Mouse (Mus musculus): ENCODE measurements at regions not wholly inside any gene's neighbourhood (a gene's known extent, or its start where the extent isn't known, plus 50 kb on each side); places are given as distances from the start of the nearest gene placed in this dataset.
A peak's percentile ranks its signal among the peaks of the same experiment; 100 is the strongest.

- no peak for ATAC-seq
- H3K4me1 ChIP-seq (replicated peaks) = no peaks in the 10 kb centered on the region
- no peaks in the 10 kb centered on the region for H3K27me3 ChIP-seq
- WGBS = 83% methylated on average over 1 of the region's 1 CpGs
- no peak overlapping the region for H3K27ac ChIP-seq
- H3K36me3 ChIP-seq = no peaks in the 10 kb centered on the region
- H3K9me3 ChIP-seq = no peaks in the 10 kb centered on the region
- no peak overlapping the region for H3K4me2 ChIP-seq (replicated peaks)
- H3K9ac ChIP-seq (replicated peaks) = no peak overlapping the region
- H3K4me3 ChIP-seq (replicated peaks) = no peak overlapping the region
These were observed 100.7 kb upstream of the Chrna7 start for GRCm38 (mm10) chr7:63313096-63313495.

- Histone ChIP-seq H3K36me3 (no peaks in the 10 kb centered on the region), H3K27me3 (no peaks in the 10 kb centered on the region), H3K4me2 (replicated peaks) (no peak overlapping the region), H3K27ac (no peak overlapping the region), H3K9me3 (no peaks in the 10 kb centered on the region), H3K4me3 (replicated peaks) (no peak overlapping the region), H3K4me1 (replicated peaks) (no peaks in the 10 kb centered on the region), H3K9ac (replicated peaks) (no peak overlapping the region)
- WGBS = 0% methylated on average over 2 of the region's 2 CpGs
- ATAC-seq = peak; percentile 78
These were observed 107.2 kb upstream of the Chrna7 start for GRCm38 (mm10) chr7:63319594-63319993.

- Histone ChIP-seq H3K9ac (replicated peaks) (no peak overlapping the region), H3K27ac (no peak overlapping the region), H3K4me3 (replicated peaks) (no peak overlapping the region), H3K4me1 (replicated peaks) (no peaks in the 10 kb centered on the region), H3K27me3 (no peaks in the 10 kb centered on the region), H3K36me3 (no peaks in the 10 kb centered on the region), H3K4me2 (replicated peaks) (no peak overlapping the region), H3K9me3 (no peaks in the 10 kb centered on the region)
- WGBS = 87% methylated on average over 5 of the region's 5 CpGs
- no peak; the same call in 1 of the 2 replicates for ATAC-seq
These were observed 108.8 kb upstream of the Chrna7 start for GRCm38 (mm10) chr7:63321171-63321570.

GRCm38 (mm10) chr7:63321951-63322710 lies 109.8 kb upstream of the Chrna7 start:
- H3K36me3 ChIP-seq = no peaks in the 10 kb centered on the region
- ATAC-seq = peak; percentile 50
- no peaks in the 10 kb centered on the region for H3K27me3 ChIP-seq
- WGBS = 36% methylated on average over 11 of the region's 11 CpGs
- H3K27ac ChIP-seq = no peak overlapping the region
- H3K9ac ChIP-seq (replicated peaks) = no peak overlapping the region
- no peaks in the 10 kb centered on the region for H3K9me3 ChIP-seq
- no peak overlapping the region for H3K4me3 ChIP-seq (replicated peaks)
- H3K4me2 ChIP-seq (replicated peaks) = no peak overlapping the region
- H3K4me1 ChIP-seq (replicated peaks) = no peaks in the 10 kb centered on the region

- Histone ChIP-seq H3K27me3 (no peaks in the 10 kb centered on the region), H3K9ac (replicated peaks) (no peak overlapping the region), H3K27ac (no peak overlapping the region), H3K4me1 (replicated peaks) (no peaks in the 10 kb centered on the region), H3K4me2 (replicated peaks) (no peak overlapping the region), H3K9me3 (no peaks in the 10 kb centered on the region), H3K36me3 (no peaks in the 10 kb centered on the region), H3K4me3 (replicated peaks) (no peak overlapping the region)
- ATAC-seq = no peak; the same call in 1 of the 2 replicates
- 42% methylated on average over 1 of the region's 1 CpGs for WGBS
These were observed 109.4 kb upstream of the Otud7a start for GRCm38 (mm10) chr7:63335146-63335545.

GRCm38 (mm10) chr7:63336072-63336471 lies 108.5 kb upstream of the Otud7a start:
- Histone ChIP-seq H3K36me3 (no peaks in the 10 kb centered on the region), H3K4me1 (replicated peaks) (no peaks in the 10 kb centered on the region), H3K4me3 (replicated peaks) (no peak overlapping the region), H3K9me3 (no peaks in the 10 kb centered on the region), H3K27ac (no peak overlapping the region), H3K27me3 (no peaks in the 10 kb centered on the region), H3K4me2 (replicated peaks) (no peak overlapping the region), H3K9ac (replicated peaks) (no peak overlapping the region)
- 67% methylated on average over 3 of the region's 3 CpGs for WGBS
- ATAC-seq = no peak

- no peak for ATAC-seq
- H3K4me2 ChIP-seq (replicated peaks) = no peak overlapping the region
- no peak overlapping the region for H3K9ac ChIP-seq (replicated peaks)
- H3K9me3 ChIP-seq = no peaks in the 10 kb centered on the region
- H3K27ac ChIP-seq = no peak overlapping the region
- no peaks in the 10 kb centered on the region for H3K36me3 ChIP-seq
- H3K27me3 ChIP-seq = no peaks in the 10 kb centered on the region
- no peaks in the 10 kb centered on the region for H3K4me1 ChIP-seq (replicated peaks)
- H3K4me3 ChIP-seq (replicated peaks) = no peak overlapping the region
- 80% methylated on average over 4 of the region's 4 CpGs for WGBS
These were observed 102.8 kb upstream of the Otud7a start for GRCm38 (mm10) chr7:63341716-63342115.

GRCm38 (mm10) chr7:63345671-63346392 lies 98.7 kb upstream of the Otud7a start:
- H3K9ac ChIP-seq (replicated peaks) = no peak overlapping the region
- peak; percentile 75 for ATAC-seq
- H3K27ac ChIP-seq = no peak overlapping the region
- H3K9me3 ChIP-seq = no peaks in the 10 kb centered on the region
- WGBS = 29% methylated on average over 11 of the region's 11 CpGs
- no peak overlapping the region for H3K4me2 ChIP-seq (replicated peaks)
- no peaks in the 10 kb centered on the region for H3K4me1 ChIP-seq (replicated peaks)
- no peaks in the 10 kb centered on the region for H3K27me3 ChIP-seq
- no peaks in the 10 kb centered on the region for H3K36me3 ChIP-seq
- no peak overlapping the region for H3K4me3 ChIP-seq (replicated peaks)

- H3K4me2 ChIP-seq (replicated peaks) = no peak overlapping the region
- no peaks in the 10 kb centered on the region for H3K4me1 ChIP-seq (replicated peaks)
- ATAC-seq = no peak
- no peak overlapping the region for H3K4me3 ChIP-seq (replicated peaks)
- no peaks in the 10 kb centered on the region for H3K9me3 ChIP-seq
- no peak overlapping the region for H3K27ac ChIP-seq
- H3K9ac ChIP-seq (replicated peaks) = no peak overlapping the region
- H3K27me3 ChIP-seq = no peaks in the 10 kb centered on the region
- H3K36me3 ChIP-seq = no peaks in the 10 kb centered on the region
- WGBS = 97% methylated on average over 2 of the region's 2 CpGs
These were observed 98.2 kb upstream of the Otud7a start for GRCm38 (mm10) chr7:63346393-63346730.
